Mouse (Mus musculus) spleen, postnatal 10 days (tissue): ENCODE results near the gene Ccne1.

Experiments used
- DNase-seq, 2 experiments: peaks; one replicate each; pipeline ENCODE4 v3.0.0; 2021 to 2022; ENCODE audit warnings: low spot score in 2 of 2

The Ccne1 gene

GRCm38 (mm10) chr7:38054246-38054645 is 53.1 kb downstream of the Ccne1 start:
- no peak for DNase-seq
